Mouse (Mus musculus): ENCODE measurements around the gene Cand2.

DNA sequence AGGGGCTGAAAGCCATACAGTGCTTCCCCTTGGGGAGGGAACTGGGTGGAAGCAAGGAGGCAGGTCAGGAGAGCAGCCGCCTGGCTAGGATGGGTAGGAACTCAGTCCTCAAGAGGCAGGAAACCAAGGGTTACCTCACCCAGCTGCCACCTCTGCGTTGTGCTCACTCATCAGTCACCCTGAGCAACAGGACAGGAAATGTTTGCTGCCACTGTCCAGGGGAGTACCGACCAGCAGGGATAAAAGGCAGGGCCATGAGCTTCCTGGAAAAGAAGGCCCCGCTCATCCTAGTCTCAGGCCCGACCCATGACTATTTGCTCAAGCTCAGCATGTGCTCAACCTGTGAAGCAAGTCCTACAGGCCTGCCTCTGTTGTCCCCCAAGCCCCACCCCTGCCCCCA, 14.9 kb upstream of the Cand2 start:
- TF ChIP-seq POLR2A (IDR thresholded peaks at IDR 0.05; ENCODE audit: borderline replicate concordance, control insufficient read depth, low read depth, low read length) (no peak), CTCF (IDR thresholded peaks at IDR 0.05; ENCODE audit: control insufficient read depth, insufficient read depth, low read length) (no peak)

All from bone marrow, adult 2 months (tissue).